Mouse (Mus musculus): ENCODE measurements around the gene Mllt10.

DNA sequence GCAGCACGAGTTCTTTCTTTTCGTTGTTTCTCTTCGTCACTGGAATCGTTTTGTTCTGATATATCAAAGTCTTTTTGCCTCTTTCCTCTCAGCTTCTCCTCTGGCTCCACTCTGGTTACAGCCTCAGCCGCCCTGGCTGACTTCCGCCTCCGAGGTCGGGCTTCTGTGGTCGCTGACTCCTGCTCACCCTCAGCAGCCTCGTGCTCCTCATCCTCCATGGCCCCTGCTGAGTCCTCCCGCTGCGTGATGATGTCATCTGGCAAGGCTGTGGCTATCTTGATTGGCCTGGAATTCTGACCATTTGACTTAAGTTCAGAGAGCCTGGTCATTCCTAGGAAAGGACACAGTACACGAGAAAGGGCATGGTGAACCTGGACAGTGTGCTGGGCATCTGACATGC is 164.5 kb downstream of the Mllt10 start:
- no peak for TF ChIP-seq CTCF (IDR thresholded peaks at IDR 0.05; ENCODE audit: low read depth)
- TF ChIP-seq EP300 (IDR thresholded peaks at IDR 0.05; ENCODE audit: low read depth), result no peak

Data from liver, postnatal 0 days (tissue).